Mouse (Mus musculus): ENCODE data around the gene C1qtnf6. TPM values are rescaled to one million over a fixed set of nuclear protein-coding genes. Genes with fewer than 3 reads are reported as not detected.

The C1qtnf6 gene
- polyA plus RNA-seq, 1 experiment: 1.9 TPM

DNA sequence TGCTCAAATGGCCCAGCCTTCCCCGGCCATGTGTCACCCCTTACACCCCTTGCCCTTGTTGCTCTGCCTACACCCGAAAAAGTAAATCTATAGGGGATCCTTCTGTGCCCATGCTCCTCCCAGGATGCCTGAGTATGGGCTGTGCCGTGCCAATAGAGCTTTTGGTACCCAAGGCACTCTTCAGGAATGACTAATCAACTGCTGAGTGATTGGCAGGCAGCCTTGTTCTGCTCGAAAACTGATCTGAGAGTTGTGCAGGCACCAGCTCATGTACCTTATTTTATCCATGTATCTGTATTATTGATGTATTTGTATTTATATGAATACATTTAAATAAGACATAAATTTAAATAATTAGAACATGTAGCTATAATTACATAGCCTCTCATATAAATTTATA lies 44.1 kb downstream of the C1qtnf6 start:
- Histone ChIP-seq H3K4me1 (ENCODE audit: control insufficient read depth, insufficient read depth, low read length) (no peaks in the 10 kb centered on the region), H3K4me3 (ENCODE audit: insufficient read depth, low read length) (no peak overlapping the region), H3K27ac (ENCODE audit: insufficient read depth, low read depth, low read length) (no peak overlapping the region)
- TF ChIP-seq CTCF (IDR thresholded peaks at IDR 0.05; ENCODE audit: low read depth, low read length) (no peak), POLR2A (IDR thresholded peaks at IDR 0.05; ENCODE audit: borderline replicate concordance, low read depth, low read length) (no peak)

DNA sequence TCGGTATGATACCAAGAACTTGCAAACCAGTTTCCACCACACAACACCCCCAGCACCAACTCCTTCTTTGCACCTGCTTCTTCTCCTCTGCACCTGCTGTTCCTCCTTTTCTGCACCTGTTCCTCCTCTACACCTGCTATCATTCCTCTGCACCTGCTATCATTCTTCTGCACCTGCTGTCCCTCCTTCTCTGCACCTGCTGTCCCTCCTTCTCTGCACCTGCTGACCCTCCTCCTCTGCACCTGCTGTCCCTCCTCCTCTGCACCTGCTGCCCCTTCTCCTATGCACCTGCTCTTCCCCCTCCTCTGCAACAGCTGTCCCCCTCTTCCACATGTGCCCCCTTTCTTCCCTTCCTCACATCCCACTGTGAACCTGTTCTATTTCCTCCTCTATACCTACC lies 44.7 kb downstream of the C1qtnf6 start:
- no peak overlapping the region for H3K4me3 ChIP-seq (ENCODE audit: insufficient read depth, low read length)
- no peaks in the 10 kb centered on the region for H3K4me1 ChIP-seq (ENCODE audit: control insufficient read depth, insufficient read depth, low read length)
- TF ChIP-seq POLR2A (IDR thresholded peaks at IDR 0.05; ENCODE audit: borderline replicate concordance, low read depth, low read length) (no peak), CTCF (IDR thresholded peaks at IDR 0.05; ENCODE audit: low read depth, low read length) (no peak)
- no peak overlapping the region for H3K27ac ChIP-seq (ENCODE audit: insufficient read depth, low read depth, low read length)

DNA sequence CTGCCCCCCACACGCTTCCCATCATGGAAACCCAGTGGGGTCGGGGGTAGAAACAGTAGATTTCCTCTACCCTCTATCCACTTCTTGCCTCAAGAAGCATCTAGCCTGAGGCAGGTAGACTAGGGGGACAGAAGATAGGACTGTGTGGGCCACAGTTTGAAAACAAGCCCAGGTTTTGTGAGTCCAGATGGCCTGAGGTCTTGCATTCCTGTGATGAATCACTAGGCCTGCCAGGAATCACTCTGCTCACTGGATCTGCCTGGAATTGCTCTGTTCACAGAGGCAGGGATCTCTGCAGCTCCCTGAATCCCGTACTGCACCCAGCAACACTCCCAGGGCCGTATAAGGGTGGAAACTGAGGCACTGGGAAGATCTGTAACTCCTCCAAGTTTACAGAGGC lies 47.9 kb downstream of the C1qtnf6 start:
- TF ChIP-seq CTCF (IDR thresholded peaks at IDR 0.05; ENCODE audit: low read depth, low read length) (no peak), POLR2A (IDR thresholded peaks at IDR 0.05; ENCODE audit: borderline replicate concordance, low read depth, low read length) (no peak)
- Histone ChIP-seq H3K4me1 (ENCODE audit: control insufficient read depth, insufficient read depth, low read length) (no peaks in the 10 kb centered on the region), H3K4me3 (ENCODE audit: insufficient read depth, low read length) (no peak overlapping the region), H3K27ac (ENCODE audit: insufficient read depth, low read depth, low read length) (no peak overlapping the region)

DNA sequence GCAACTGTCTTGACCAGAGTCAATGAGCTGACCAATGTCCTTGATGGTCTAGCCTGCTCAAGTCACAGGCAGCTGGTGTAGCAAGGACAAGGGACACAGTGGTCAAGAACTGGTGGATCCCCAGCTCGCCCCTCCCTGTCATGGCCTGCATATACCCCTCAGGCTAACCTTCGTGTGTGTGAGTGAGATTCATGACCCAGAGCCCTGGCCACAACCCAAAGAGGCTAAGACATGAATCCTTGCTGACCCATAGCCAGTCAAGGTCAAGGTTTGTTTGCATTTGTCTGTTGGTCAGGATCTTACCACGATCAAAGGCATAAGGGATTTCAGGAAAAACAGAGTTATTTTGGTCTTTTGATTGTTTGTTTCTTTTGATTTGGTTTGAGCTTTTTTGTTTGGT lies 48.7 kb downstream of the C1qtnf6 start:
- no peaks in the 10 kb centered on the region for H3K4me1 ChIP-seq (ENCODE audit: control insufficient read depth, insufficient read depth, low read length)
- no peak for TF ChIP-seq CTCF (IDR thresholded peaks at IDR 0.05; ENCODE audit: low read depth, low read length)
- no peak for TF ChIP-seq POLR2A (IDR thresholded peaks at IDR 0.05; ENCODE audit: borderline replicate concordance, low read depth, low read length)
- H3K27ac ChIP-seq (ENCODE audit: insufficient read depth, low read depth, low read length): no peak overlapping the region
- no peak overlapping the region for H3K4me3 ChIP-seq (ENCODE audit: insufficient read depth, low read length)

DNA sequence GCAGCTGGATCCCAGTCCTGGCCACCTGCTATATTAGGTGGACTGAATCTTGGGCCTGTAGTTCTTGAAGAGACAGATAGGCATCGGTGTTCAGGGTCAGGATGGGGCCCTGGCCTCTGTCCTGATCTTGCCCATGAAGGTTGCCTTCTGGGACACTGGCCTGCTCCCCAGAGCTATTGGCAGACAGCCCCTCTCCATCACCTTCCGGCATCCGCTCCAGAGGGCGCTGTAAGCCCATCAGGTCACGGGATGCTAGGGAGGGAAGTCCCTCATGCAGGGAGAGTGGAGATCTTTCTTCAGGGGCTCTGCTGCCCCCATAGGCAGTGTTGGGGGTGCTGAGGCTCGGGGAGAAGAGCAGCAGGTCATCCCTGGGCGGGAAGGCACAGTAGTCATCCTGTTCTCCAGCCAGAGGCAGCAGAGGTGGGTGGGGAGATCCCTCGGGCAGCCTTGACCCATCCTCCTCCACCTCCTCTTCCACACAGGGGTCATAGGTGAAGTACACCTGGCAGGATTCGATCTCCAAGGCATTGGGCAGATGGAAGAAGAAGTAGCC lies 49.7 kb downstream of the C1qtnf6 start:
- Histone ChIP-seq H3K4me1 (ENCODE audit: control insufficient read depth, insufficient read depth, low read length) (no peaks in the 10 kb centered on the region), H3K27ac (ENCODE audit: insufficient read depth, low read depth, low read length) (no peak overlapping the region), H3K4me3 (ENCODE audit: insufficient read depth, low read length) (no peak overlapping the region)
- TF ChIP-seq POLR2A (IDR thresholded peaks at IDR 0.05; ENCODE audit: borderline replicate concordance, low read depth, low read length): no peak
- no peak for TF ChIP-seq CTCF (IDR thresholded peaks at IDR 0.05; ENCODE audit: low read depth, low read length)

DNA sequence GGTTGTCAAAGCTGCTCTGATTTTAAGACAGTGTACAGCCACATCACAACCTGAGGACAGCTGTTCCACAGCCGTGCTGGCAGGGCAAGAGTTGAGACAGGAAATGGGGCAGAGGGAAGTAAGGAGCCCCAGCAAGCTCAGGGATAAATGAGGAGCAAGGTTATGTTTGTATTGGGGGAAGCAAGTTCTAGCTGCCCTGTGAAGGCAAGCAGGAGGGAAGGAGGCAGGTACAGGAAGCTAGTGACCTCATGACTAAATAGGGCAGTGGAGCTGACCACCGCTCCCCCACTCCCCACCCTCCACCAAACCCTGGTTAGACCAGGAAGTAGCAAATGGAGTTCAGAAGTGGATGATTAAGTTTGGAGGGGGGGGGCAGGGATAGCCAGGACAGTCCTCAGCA lies 50.2 kb downstream of the C1qtnf6 start:
- no peak overlapping the region for H3K4me3 ChIP-seq (ENCODE audit: insufficient read depth, low read length)
- TF ChIP-seq POLR2A (IDR thresholded peaks at IDR 0.05; ENCODE audit: borderline replicate concordance, low read depth, low read length): no peak
- TF ChIP-seq CTCF (IDR thresholded peaks at IDR 0.05; ENCODE audit: low read depth, low read length): no peak
- H3K27ac ChIP-seq (ENCODE audit: insufficient read depth, low read depth, low read length): no peak overlapping the region
- no peaks in the 10 kb centered on the region for H3K4me1 ChIP-seq (ENCODE audit: control insufficient read depth, insufficient read depth, low read length)

DNA sequence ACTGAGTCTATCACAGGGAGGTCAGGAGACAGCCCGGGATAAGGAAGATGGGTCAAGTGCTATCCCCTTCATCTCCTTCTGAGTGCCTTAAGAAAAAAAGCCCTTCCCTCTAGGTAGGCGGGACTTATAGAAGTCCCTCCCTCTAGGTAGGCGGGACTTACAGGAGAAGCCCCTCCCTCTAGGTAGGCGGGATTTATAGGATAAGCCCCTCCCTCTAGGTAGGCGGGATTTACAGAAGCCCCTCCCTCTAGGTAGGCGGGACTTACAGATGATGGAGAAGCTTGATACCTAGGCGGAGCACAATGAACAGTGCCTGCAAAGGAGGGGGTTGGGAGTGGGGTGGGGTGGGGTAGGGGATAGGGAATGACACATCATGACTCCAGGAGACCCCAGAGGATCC lies 51.1 kb downstream of the C1qtnf6 start:
- Histone ChIP-seq H3K4me3 (ENCODE audit: insufficient read depth, low read length) (no peak overlapping the region), H3K4me1 (ENCODE audit: control insufficient read depth, insufficient read depth, low read length) (no peaks in the 10 kb centered on the region), H3K27ac (ENCODE audit: insufficient read depth, low read depth, low read length) (no peak overlapping the region)
- TF ChIP-seq POLR2A (IDR thresholded peaks at IDR 0.05; ENCODE audit: borderline replicate concordance, low read depth, low read length): no peak
- no peak for TF ChIP-seq CTCF (IDR thresholded peaks at IDR 0.05; ENCODE audit: low read depth, low read length)

DNA sequence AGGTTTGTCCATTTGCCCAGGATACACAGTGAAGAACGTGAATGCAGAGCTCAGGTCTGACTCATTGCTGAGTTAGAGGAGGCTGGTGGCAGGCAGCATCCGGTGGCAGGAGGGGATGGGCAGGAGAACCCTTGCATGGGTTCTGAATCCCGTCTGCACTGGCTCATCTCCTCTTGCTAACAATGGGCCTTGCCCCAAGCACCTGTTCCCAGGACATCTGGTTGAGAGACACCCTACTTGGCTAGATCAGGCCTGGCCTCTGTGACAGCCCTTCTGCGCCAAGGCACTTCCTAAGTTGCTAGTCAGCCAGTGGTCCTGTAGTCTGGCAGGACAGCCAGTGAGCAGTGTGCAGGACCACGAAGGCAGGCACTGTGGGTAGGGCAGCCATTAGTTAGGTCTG lies 51.7 kb downstream of the C1qtnf6 start:
- TF ChIP-seq CTCF (IDR thresholded peaks at IDR 0.05; ENCODE audit: low read depth, low read length) (no peak), POLR2A (IDR thresholded peaks at IDR 0.05; ENCODE audit: borderline replicate concordance, low read depth, low read length) (no peak)
- Histone ChIP-seq H3K27ac (ENCODE audit: insufficient read depth, low read depth, low read length) (no peak overlapping the region), H3K4me3 (ENCODE audit: insufficient read depth, low read length) (no peak overlapping the region), H3K4me1 (ENCODE audit: control insufficient read depth, insufficient read depth, low read length) (no peaks in the 10 kb centered on the region)

DNA sequence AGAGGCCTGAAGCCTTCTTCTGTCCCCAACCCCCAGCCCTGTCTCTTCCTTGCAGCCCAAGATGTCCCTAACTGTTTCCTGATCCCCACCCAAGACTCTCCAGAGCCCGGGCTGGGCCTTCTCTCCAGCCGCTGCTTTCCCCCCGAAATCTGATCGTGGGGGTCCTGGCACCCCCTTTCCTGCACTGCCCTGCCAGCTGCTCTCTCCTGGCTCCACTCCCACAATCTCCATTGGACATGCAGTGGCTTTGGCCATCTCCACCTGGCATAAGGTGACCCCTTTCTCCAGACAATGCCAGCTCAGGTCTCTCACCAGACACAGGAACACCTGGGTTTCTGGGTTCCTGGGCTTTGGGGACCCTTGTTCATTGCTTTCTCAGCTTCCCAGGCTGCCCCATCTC lies 53.1 kb downstream of the C1qtnf6 start:
- TF ChIP-seq CTCF (IDR thresholded peaks at IDR 0.05; ENCODE audit: low read depth, low read length) (no peak), POLR2A (IDR thresholded peaks at IDR 0.05; ENCODE audit: borderline replicate concordance, low read depth, low read length) (no peak)

DNA sequence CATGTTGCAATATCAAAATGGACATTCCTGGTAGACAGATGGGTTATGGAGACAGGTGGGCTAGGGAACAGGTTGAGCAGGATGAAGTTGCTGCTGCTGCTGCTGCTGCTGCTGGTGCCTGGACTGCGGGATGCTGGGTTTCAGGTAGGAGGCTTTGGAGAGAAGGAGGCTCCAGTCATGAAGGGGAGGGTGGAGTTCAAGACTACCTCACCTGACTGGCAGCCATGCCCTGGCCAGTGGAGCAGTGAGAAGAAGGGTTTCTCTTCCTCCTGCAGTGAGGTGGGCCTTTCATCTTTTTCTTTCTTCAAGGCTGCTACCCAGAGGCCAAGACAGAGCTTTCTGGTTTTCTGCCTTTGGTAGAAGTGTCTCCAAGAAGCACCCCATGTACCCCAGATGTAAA lies 54.3 kb downstream of the C1qtnf6 start:
- Histone ChIP-seq H3K4me3 (ENCODE audit: insufficient read depth, low read length) (no peak overlapping the region), H3K27ac (ENCODE audit: insufficient read depth, low read depth, low read length) (no peak overlapping the region), H3K4me1 (ENCODE audit: control insufficient read depth, insufficient read depth, low read length) (no peaks in the 10 kb centered on the region)
- no peak for TF ChIP-seq CTCF (IDR thresholded peaks at IDR 0.05; ENCODE audit: low read depth, low read length)
- no peak for TF ChIP-seq POLR2A (IDR thresholded peaks at IDR 0.05; ENCODE audit: borderline replicate concordance, low read depth, low read length)

More for the DNA sequence above, 53.1 kb downstream of the C1qtnf6 start:
- Histone ChIP-seq H3K4me1 (ENCODE audit: control insufficient read depth, insufficient read depth, low read length) (no peaks in the 10 kb centered on the region), H3K27ac (ENCODE audit: insufficient read depth, low read depth, low read length) (no peak overlapping the region), H3K4me3 (ENCODE audit: insufficient read depth, low read length) (no peak overlapping the region)

DNA sequence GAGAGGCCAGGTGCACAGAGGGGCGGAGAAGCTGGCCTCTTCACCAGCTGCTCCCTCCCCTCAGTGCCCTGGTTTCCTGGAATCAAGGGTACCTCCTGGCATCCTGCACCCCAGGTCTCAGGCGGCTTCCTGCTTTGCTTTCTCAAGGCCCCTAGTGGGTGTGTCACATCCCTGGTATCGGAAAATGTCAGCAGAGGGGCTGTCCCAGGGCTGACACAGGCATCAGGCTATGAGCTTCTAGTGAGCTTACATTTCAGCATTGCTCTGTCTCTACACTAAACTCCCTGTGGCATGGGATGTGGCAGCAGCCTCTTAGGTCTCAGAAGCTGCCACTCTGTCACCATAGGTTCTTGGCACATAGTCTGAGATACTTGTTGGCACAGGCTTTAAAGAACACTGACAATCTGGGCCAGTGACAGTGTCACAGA lies 55.6 kb downstream of the C1qtnf6 start:
- Histone ChIP-seq H3K4me1 (ENCODE audit: control insufficient read depth, insufficient read depth, low read length) (no peaks in the 10 kb centered on the region), H3K27ac (ENCODE audit: insufficient read depth, low read depth, low read length) (no peak overlapping the region), H3K4me3 (ENCODE audit: insufficient read depth, low read length) (no peak overlapping the region)
- TF ChIP-seq CTCF (IDR thresholded peaks at IDR 0.05; ENCODE audit: low read depth, low read length) (no peak), POLR2A (IDR thresholded peaks at IDR 0.05; ENCODE audit: borderline replicate concordance, low read depth, low read length) (no peak)

Measured in bone marrow macrophage, adult 2 months (primary cell).